Mouse (Mus musculus) cortical plate, adult 2 months (tissue): ENCODE measurements around the gene Tgm1.

Experiments
- CTCF ChIP-seq: fragments of 200-500 bp; IDR thresholded peaks from 2 replicates; pipeline ENCODE4 v1.5.1; 2011; ENCODE audit warnings: mild to moderate bottlenecking, control low read depth, low read length; ENCODE audit not compliant: insufficient read depth; ENCODE audit errors: extremely low read depth
- POLR2A ChIP-seq: fragments of 200-500 bp; IDR thresholded peaks from 2 replicates; pipeline ENCODE4 v1.6.1; 2011; ENCODE audit warnings: mild to moderate bottlenecking, low read length, control low read depth; ENCODE audit not compliant: insufficient read depth; ENCODE audit errors: extremely low read depth

- TF ChIP-seq POLR2A, result no peak
- TF ChIP-seq CTCF, result no peak
Measured at GRCm38 (mm10) chr14:55721076-55721475, 7.3 kb upstream of the Tgm1 start.
